Mouse (Mus musculus): ENCODE results near the gene Sppl2a. TPM values are rescaled to one million over a fixed set of nuclear protein-coding genes. Genes with fewer than 3 reads are reported as not detected.
"Not testable (repeated sequence)": the region's sequence is repeated elsewhere in the genome, so short reads cannot be mapped to it uniquely, and the experiment has no call there.

The Sppl2a gene
- 60.2 and 63.2 TPM in 2 replicates for polyA plus RNA-seq (2015; fragmentation: Nextera tagmentation; extraction: Ambion mirVana)

DNA sequence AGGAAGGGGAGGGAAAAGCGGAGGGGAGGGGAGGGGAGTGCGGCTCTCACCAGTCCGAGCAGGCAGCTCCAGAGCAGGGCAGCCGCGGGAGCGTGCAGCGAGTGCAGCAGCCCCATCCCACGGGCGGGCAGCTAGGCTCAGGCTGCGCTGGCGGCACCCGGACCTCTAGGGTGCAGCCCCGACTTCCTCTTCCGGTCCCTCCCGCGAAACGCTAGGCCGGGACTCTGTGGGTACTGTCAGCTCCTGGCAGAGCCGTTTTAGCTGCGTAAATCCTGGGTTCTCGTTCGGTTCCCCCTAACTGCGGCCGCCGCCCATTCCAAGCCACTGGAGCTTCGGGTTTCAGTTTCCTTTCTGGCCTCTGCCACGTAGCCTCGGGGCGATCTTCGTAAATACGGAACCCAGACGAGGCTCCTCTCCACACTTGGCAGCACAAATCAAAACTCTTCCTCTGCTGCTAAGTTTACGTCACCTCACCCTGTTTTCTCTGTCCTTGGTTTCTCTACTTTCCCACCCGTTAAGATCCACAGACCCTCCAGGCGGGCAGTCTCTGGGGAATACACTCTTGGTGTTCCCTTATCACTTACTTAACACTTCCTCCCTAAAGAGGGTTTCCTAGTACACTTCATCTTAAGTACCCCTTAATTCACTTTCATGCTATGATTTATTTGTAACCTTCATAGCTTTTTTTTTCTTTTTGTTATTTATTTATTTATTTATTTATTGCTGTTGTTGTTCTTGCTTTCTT is at the start of gene Sppl2a:
TSS of gene Sppl2a (minus strand) at position 339 of the 745 bp plus-strand sequence.
- Histone ChIP-seq H3K27ac (replicated peaks) (peak within 1 kb of the TSS; percentile 99), H3K4me3 (replicated peaks) (peak within 1 kb of the TSS; percentile 61), H3K9ac (peak within 1 kb of the TSS; percentile 78), H3K36me3 (no peaks in the 10 kb centered on the region), H3K27me3 (no peaks in the 10 kb centered on the region), H3K4me1 (peaks cover 7% of the 10 kb centered on the region; the same call in 1 of the 2 replicates), H3K9me3 (replicated peaks) (no peaks in the 10 kb centered on the region), H3K4me2 (replicated peaks) (peak within 1 kb of the TSS; percentile 60)
- under 1% methylated on average over 35 of the region's 35 CpGs for WGBS
- ATAC-seq (ENCODE audit: insufficient number of reproducible peaks, low FRiP score, low TSS enrichment, low read depth) = peak; percentile 99

DNA sequence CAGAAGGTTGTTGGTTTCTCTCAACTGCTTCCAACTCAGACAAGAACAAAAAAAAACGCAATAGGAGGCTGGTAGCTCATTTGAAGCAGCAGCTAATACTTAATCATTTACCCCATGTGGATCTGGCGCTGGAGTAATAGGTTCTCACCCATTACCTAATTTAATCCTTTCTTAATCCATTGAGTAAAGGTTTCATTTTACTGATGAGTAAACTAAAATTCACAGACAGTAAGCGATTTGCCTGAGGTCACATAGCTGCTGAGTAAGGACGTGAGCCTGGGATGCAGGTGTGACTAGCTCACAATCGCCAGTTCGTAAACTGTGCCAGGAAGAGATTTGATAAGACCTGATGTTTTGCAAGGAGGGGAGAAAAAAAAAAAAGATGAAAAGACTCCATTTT is 44.4 kb upstream of the Sppl2a start:
- Histone ChIP-seq H3K36me3 (no peaks in the 10 kb centered on the region), H3K9me3 (replicated peaks) (no peaks in the 10 kb centered on the region), H3K27me3 (no peaks in the 10 kb centered on the region), H3K27ac (replicated peaks) (no peak overlapping the region), H3K4me3 (replicated peaks) (no peak overlapping the region), H3K9ac (no peak overlapping the region), H3K4me1 (no peaks in the 10 kb centered on the region), H3K4me2 (replicated peaks) (no peak overlapping the region)
- 60% methylated on average over 6 of the region's 6 CpGs for WGBS
- no peak for ATAC-seq (ENCODE audit: insufficient number of reproducible peaks, low FRiP score, low TSS enrichment, low read depth)

DNA sequence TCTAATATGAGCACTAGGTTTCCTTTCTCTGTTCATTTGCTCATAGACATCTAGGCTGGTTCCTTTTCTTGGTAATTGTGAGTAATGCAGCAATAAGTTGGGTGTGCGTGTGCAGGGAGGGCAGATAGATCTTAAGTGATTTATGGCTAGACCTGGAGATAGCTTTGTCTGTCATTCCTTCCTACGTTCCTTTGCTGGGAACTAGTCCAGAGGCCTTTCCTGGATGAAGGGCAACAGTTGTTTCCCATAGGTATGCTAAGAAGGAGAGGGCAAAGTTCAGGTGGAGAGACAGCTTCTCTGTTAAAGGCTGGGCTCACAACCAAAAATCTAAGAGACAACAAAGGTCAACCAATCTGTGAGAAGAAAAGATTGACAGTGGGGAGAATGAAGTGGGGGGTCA is 28.7 kb upstream of the Sppl2a start:
- no peaks in the 10 kb centered on the region for H3K4me1 ChIP-seq
- ATAC-seq (ENCODE audit: insufficient number of reproducible peaks, low FRiP score, low TSS enrichment, low read depth) = no peak
- H3K9ac ChIP-seq = no peak overlapping the region
- H3K4me2 ChIP-seq (replicated peaks) = no peak overlapping the region
- no peak overlapping the region for H3K4me3 ChIP-seq (replicated peaks)
- WGBS = 86% methylated on average over 2 of the region's 2 CpGs
- no peaks in the 10 kb centered on the region for H3K9me3 ChIP-seq (replicated peaks)
- no peak overlapping the region for H3K27ac ChIP-seq (replicated peaks)
- H3K36me3 ChIP-seq = no peaks in the 10 kb centered on the region
- H3K27me3 ChIP-seq = no peaks in the 10 kb centered on the region

DNA sequence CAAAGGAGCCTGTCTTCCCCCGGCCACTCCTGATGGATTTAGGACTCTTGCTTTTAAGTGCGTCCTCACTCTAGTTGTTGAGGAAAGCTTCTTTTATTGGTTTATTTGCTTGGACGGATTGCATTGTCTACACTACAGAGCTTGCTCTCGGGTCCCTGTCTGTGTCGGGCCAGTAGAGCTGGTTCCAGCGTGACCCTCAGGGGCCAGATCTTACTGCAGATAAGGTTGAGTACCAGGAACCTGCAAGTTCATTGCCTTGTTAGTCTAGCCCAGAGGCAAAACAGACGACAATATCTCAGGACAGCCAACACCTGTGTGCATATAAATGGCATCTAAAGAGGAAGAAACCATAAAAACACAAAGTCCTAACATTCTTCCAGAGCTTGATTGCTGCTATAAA is 22.6 kb upstream of the Sppl2a start:
- WGBS = 68% methylated on average over 7 of the region's 7 CpGs
- Histone ChIP-seq H3K27me3 (no peaks in the 10 kb centered on the region), H3K9me3 (replicated peaks) (no peaks in the 10 kb centered on the region), H3K9ac (no peak overlapping the region), H3K4me1 (no peaks in the 10 kb centered on the region), H3K27ac (replicated peaks) (no peak overlapping the region), H3K36me3 (no peaks in the 10 kb centered on the region), H3K4me3 (replicated peaks) (no peak overlapping the region), H3K4me2 (replicated peaks) (no peak overlapping the region)
- ATAC-seq (ENCODE audit: insufficient number of reproducible peaks, low FRiP score, low TSS enrichment, low read depth) = no peak

DNA sequence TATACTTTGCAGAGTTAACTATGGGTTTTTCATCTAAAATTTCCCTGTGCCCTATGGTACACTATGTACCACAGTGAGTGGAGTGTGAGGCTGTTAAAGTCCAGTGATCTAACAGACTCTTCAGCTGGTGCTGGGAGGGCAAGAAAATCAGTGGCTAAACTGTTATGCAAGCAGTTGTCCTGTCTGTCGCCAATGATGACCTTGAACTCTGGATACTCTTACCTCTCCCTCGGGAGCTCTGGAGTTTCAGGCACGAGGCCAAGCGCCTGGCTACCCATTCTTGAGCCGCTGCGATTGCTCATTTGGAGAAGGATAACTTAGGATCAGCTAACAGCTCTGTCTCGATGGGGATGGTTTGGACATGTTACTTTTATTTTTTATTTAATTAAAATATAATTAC is 18.1 kb upstream of the Sppl2a start:
- Histone ChIP-seq H3K27me3 (no peaks in the 10 kb centered on the region), H3K9me3 (replicated peaks) (no peaks in the 10 kb centered on the region), H3K4me1 (no peaks in the 10 kb centered on the region), H3K36me3 (no peaks in the 10 kb centered on the region), H3K4me3 (replicated peaks) (no peak overlapping the region), H3K9ac (no peak overlapping the region), H3K27ac (replicated peaks) (no peak overlapping the region), H3K4me2 (replicated peaks) (no peak overlapping the region)
- WGBS = 64% methylated on average over 7 of the region's 7 CpGs
- ATAC-seq (ENCODE audit: insufficient number of reproducible peaks, low FRiP score, low TSS enrichment, low read depth) = no peak

DNA sequence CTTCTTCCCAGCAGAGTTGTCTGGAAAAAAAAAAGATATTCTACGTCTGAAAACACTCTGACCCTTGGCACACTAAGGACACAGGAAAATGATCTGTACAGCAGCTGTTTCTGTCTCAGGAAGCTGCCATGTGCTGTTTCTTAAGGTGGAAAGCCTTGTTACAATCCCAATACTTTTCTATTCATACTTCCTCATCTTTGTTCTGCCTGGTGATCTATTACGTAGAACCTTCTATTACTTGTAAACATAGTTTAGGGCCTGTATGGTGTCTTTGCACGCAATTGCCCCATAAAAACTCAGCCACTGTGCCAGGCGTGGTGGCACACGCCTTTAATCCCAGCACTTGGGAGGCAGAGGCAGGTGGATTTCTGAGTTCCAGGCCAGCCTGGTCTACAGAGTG is 17.4 kb upstream of the Sppl2a start:
- Histone ChIP-seq H3K27me3 (no peaks in the 10 kb centered on the region), H3K9ac (no peak overlapping the region), H3K4me1 (no peaks in the 10 kb centered on the region), H3K27ac (replicated peaks) (no peak overlapping the region), H3K36me3 (no peaks in the 10 kb centered on the region), H3K4me3 (replicated peaks) (no peak overlapping the region), H3K4me2 (replicated peaks) (no peak overlapping the region), H3K9me3 (replicated peaks) (no peaks in the 10 kb centered on the region)
- no peak for ATAC-seq (ENCODE audit: insufficient number of reproducible peaks, low FRiP score, low TSS enrichment, low read depth)
- 68% methylated on average over 5 of the region's 5 CpGs for WGBS

DNA sequence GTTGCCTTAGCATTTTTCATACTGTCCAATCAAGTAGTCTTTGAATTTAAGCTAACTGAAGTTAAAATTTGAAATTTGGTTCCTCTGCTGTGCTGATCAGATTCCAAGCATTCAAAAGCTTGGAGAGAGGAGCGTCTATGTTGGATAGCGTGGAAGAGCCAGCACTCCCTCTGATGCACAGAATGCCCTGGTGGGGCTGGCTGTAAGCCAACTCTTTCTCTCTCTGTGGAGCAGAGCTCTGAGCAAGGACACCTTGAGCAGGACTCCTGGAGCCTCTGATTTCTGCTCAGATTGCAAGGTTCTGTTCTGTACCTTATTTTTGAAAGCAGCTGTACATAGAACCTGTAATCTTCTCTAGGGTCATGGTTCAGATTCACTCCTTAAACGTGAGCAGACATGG is 16.8 kb upstream of the Sppl2a start:
- no peaks in the 10 kb centered on the region for H3K4me1 ChIP-seq
- WGBS = 34% methylated on average over 3 of the region's 3 CpGs
- H3K27ac ChIP-seq (replicated peaks) = no peak overlapping the region
- ATAC-seq (ENCODE audit: insufficient number of reproducible peaks, low FRiP score, low TSS enrichment, low read depth) = no peak
- no peaks in the 10 kb centered on the region for H3K27me3 ChIP-seq
- no peaks in the 10 kb centered on the region for H3K36me3 ChIP-seq
- no peak overlapping the region for H3K4me2 ChIP-seq (replicated peaks)
- H3K4me3 ChIP-seq (replicated peaks) = no peak overlapping the region
- no peak overlapping the region for H3K9ac ChIP-seq
- no peaks in the 10 kb centered on the region for H3K9me3 ChIP-seq (replicated peaks)

DNA sequence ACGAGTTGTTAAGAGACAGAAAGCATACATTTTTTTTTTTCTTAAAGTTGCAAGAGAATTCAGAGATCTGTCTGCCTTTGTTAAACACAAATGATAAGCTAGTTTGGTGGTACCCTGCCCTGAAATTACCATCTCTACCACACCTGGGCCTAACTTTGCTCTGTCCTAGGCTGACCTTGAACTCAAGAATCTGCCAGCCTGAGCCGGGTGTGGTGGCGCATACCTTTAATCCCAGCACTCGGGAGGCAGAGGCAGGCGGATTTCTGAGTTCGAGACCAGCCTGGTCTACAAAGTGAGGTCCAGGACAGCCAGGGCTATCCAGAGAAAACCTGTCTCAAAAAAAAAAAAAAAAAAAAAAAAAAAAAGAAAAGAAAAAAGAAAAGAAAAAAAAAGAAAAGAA is 16.3 kb upstream of the Sppl2a start:
- not testable (repeated sequence) for ATAC-seq (ENCODE audit: insufficient number of reproducible peaks, low FRiP score, low TSS enrichment, low read depth); H3K27me3 ChIP-seq
- 76% methylated on average over 6 of the region's 6 CpGs for WGBS

DNA sequence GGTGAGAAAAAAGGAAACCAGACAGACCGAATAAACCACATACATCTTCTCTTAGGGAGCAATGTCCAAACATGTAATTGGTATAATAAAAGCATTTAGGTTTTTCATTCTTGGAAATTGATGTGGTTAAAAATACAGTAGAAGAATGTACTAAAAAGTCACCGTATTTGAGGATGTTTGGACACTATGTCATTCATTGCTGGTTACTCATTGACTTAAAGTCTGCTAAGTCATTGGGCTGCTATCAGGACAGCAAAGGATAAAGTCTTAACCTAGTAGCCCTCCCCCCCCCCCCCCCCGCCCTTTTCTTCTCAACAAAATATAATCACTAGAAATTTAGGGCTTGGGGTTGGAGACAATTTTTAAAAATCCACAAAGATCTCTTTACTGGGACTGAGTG is 15.2 kb upstream of the Sppl2a start:
- no peak for ATAC-seq (ENCODE audit: insufficient number of reproducible peaks, low FRiP score, low TSS enrichment, low read depth)
- Histone ChIP-seq H3K4me2 (replicated peaks) (no peak overlapping the region), H3K4me3 (replicated peaks) (no peak overlapping the region), H3K9ac (no peak overlapping the region), H3K27me3 (no peaks in the 10 kb centered on the region), H3K4me1 (no peaks in the 10 kb centered on the region), H3K9me3 (replicated peaks) (no peaks in the 10 kb centered on the region), H3K27ac (replicated peaks) (no peak overlapping the region), H3K36me3 (no peaks in the 10 kb centered on the region)
- WGBS = 68% methylated on average over 3 of the region's 3 CpGs

More for the DNA sequence above, 16.3 kb upstream of the Sppl2a start:
- H3K36me3 ChIP-seq; H3K4me1 ChIP-seq; H3K27ac ChIP-seq (replicated peaks); H3K9ac ChIP-seq; H3K9me3 ChIP-seq (replicated peaks); H3K4me3 ChIP-seq (replicated peaks); H3K4me2 ChIP-seq (replicated peaks): not testable (repeated sequence)

DNA sequence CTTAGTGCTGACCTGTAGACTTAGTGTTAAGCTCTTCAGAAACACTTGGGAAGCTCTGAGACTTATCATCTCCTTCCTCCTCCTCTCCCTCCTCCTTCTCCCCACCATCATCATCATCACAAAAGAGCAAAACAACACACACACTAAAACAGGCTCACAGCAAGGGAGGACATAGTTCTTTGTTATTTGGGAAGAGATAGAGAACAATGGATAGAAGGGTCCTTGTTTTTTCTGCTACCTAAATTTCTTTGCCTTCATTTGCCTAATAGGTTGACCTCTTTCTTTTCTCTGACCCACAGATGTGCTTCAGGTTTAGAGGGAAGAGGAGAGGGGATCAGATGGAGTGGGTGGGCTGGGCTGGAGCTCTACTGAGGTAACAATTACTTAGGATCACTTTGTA is 14.6 kb upstream of the Sppl2a start:
- no peak overlapping the region for H3K9ac ChIP-seq
- H3K9me3 ChIP-seq (replicated peaks) = no peaks in the 10 kb centered on the region
- H3K4me2 ChIP-seq (replicated peaks) = no peak overlapping the region
- H3K27me3 ChIP-seq = no peaks in the 10 kb centered on the region
- no peaks in the 10 kb centered on the region for H3K36me3 ChIP-seq
- no peak for ATAC-seq (ENCODE audit: insufficient number of reproducible peaks, low FRiP score, low TSS enrichment, low read depth)
- H3K4me3 ChIP-seq (replicated peaks) = no peak overlapping the region
- no peak overlapping the region for H3K27ac ChIP-seq (replicated peaks)
- H3K4me1 ChIP-seq = no peaks in the 10 kb centered on the region

DNA sequence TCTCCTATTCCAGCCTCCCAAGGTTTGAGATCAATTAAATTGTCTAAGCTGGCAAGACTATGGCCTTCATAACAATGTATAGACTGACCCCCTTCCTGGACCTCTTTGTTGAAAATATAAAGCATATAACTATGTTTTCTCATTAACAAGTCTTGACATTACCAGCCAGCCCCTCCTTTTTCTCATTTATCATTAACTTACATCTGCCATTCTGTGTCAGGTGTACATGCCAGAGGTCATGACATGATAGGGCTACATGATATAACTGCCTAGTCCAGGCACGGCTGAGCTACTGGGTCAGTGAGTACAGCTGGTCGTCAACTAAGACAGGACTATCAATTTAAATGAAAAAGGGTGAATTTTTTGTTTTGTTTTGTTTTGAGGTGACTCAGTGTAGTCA is 10.2 kb upstream of the Sppl2a start:
- Histone ChIP-seq H3K27me3 (no peaks in the 10 kb centered on the region), H3K36me3 (no peaks in the 10 kb centered on the region), H3K4me1 (0 out of 2 replicates have a peak, but pooled peaks cover 5% of the 10 kb centered on the region), H3K27ac (replicated peaks) (no peak overlapping the region), H3K4me3 (replicated peaks) (no peak overlapping the region), H3K9me3 (replicated peaks) (no peaks in the 10 kb centered on the region), H3K4me2 (replicated peaks) (no peak overlapping the region), H3K9ac (no peak overlapping the region)
- WGBS = 72% methylated on average over 2 of the region's 2 CpGs
- no peak for ATAC-seq (ENCODE audit: insufficient number of reproducible peaks, low FRiP score, low TSS enrichment, low read depth)

DNA sequence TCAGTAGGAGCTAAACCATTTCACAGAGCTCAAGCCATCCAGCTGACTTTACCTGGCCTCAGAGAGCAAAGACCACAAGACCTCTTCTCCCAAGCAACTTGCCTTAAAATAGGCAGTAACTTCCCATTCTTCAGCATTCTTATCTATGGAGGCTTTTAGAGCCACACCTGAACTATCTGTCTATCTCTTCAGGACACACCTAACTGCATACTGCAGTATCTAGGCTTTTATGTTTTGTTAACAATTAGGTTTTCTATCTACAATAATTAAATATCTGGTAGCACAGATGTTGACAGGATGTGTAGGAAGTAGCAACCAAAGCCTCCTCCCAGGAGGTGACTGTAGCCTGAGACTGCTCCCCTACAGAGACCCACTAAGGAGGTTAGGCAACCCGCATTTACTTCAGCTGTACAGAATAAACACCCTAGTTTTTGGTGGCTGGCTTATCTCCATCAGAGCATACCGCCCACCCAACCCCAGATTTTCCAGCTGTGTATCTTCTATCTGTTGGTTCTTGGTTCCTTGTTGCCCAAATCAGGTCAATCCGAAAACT is 7.4 kb upstream of the Sppl2a start:
- Histone ChIP-seq H3K36me3 (no peaks in the 10 kb centered on the region), H3K27me3 (no peaks in the 10 kb centered on the region), H3K9ac (no peak overlapping the region), H3K4me1 (0 out of 2 replicates have a peak, but pooled peaks cover 9% of the 10 kb centered on the region), H3K4me2 (replicated peaks) (no peak overlapping the region), H3K4me3 (replicated peaks) (no peak overlapping the region), H3K9me3 (replicated peaks) (no peaks in the 10 kb centered on the region), H3K27ac (replicated peaks) (no peak overlapping the region)
- WGBS = 73% methylated on average over 3 of the region's 3 CpGs
- no peak for ATAC-seq (ENCODE audit: insufficient number of reproducible peaks, low FRiP score, low TSS enrichment, low read depth)

Data from embryonic facial prominence, embryonic 15.5 days (tissue).